Mouse (Mus musculus): ENCODE results near the gene Zc3hav1. TPM values are rescaled to one million over a fixed set of nuclear protein-coding genes. Genes with fewer than 3 reads are reported as not detected.
A peak's percentile ranks its signal among the peaks of the same experiment; 100 is the strongest.

Gene Zc3hav1
- total RNA-seq, 2 experiments from 2014 or later = 3.1 to 3.9 TPM

GRCm38 (mm10) chr6:38304981-38305380 lies 49.4 kb downstream of the Zc3hav1 start:
- TF ChIP-seq CTCF (conservative IDR thresholded peaks at IDR 0.05) = peak; percentile 64
- Histone ChIP-seq H3K4me3 (no peak overlapping the region), H3K27ac (no peak overlapping the region)
- no peak for DNase-seq (ENCODE audit: low spot score in 2 of 2)

- H3K27ac ChIP-seq = peak within 1 kb of the TSS; percentile 88
- 0 out of 2 replicates have a peak, but pooled peaks have one; percentile 11 for TF ChIP-seq CTCF (conservative IDR thresholded peaks at IDR 0.05)
Measured at GRCm38 (mm10) chr6:38298761-38299401, 55.5 kb downstream of the Zc3hav1 start, which contains the start of gene Zc3hav1l. Gene Zc3hav1l, minus strand, starts transcription at chr6:38299259.

GRCm38 (mm10) chr6:38298246-38298635 lies 56.2 kb downstream of the Zc3hav1 start:
- DNase-seq (ENCODE audit: low spot score in 2 of 2) = no peak
- TF ChIP-seq CTCF (conservative IDR thresholded peaks at IDR 0.05) = no peak
- Histone ChIP-seq H3K4me3 (peak overlapping the region; percentile 67), H3K27ac (no peak overlapping the region; the same call in 1 of the 2 replicates)

More at GRCm38 (mm10) chr6:38298761-38299401, 55.5 kb downstream of the Zc3hav1 start, which contains the start of gene Zc3hav1l:
- DNase-seq (ENCODE audit: low spot score in 2 of 2) = peak; percentile 50 to 60
- peak within 1 kb of the TSS; percentile 67 for H3K4me3 ChIP-seq

- Histone ChIP-seq H3K4me3 (peak overlapping the region; percentile 67; the same call in 1 of the 2 replicates), H3K27ac (no peak overlapping the region)
- no peak for TF ChIP-seq CTCF (conservative IDR thresholded peaks at IDR 0.05)
- DNase-seq (ENCODE audit: low spot score in 2 of 2) = no peak
Measured at GRCm38 (mm10) chr6:38297580-38298245, 56.7 kb downstream of the Zc3hav1 start.

- no peak overlapping the region for H3K27ac ChIP-seq
- peak; percentile 60 for TF ChIP-seq CTCF (conservative IDR thresholded peaks at IDR 0.05)
- DNase-seq (ENCODE audit: low spot score in 2 of 2) = no peak
Measured at GRCm38 (mm10) chr6:38293708-38294107, 60.7 kb downstream of the Zc3hav1 start.

GRCm38 (mm10) chr6:38292871-38293646 lies 61.3 kb downstream of the Zc3hav1 start:
- Histone ChIP-seq H3K4me3 (no peak overlapping the region), H3K27ac (no peak overlapping the region)
- DNase-seq (ENCODE audit: low spot score in 2 of 2) = no peak
- TF ChIP-seq CTCF (conservative IDR thresholded peaks at IDR 0.05) = no peak

More at GRCm38 (mm10) chr6:38293708-38294107, 60.7 kb downstream of the Zc3hav1 start:
- H3K4me3 ChIP-seq = no peak overlapping the region

- no peak for TF ChIP-seq CTCF (conservative IDR thresholded peaks at IDR 0.05)
- no peak overlapping the region for H3K27ac ChIP-seq
Measured at GRCm38 (mm10) chr6:38284422-38284821, 70.0 kb downstream of the Zc3hav1 start.

GRCm38 (mm10) chr6:38264466-38264865 lies 89.9 kb downstream of the Zc3hav1 start:
- peak in 1 of 2 experiments; percentile 2 for DNase-seq (ENCODE audit: low spot score in 2 of 2)
- no peak for TF ChIP-seq CTCF (conservative IDR thresholded peaks at IDR 0.05)
- H3K4me3 ChIP-seq = no peak overlapping the region
- no peak overlapping the region for H3K27ac ChIP-seq

More at GRCm38 (mm10) chr6:38284422-38284821, 70.0 kb downstream of the Zc3hav1 start:
- no peak overlapping the region for H3K4me3 ChIP-seq
- DNase-seq (ENCODE audit: low spot score in 2 of 2) = no peak

GRCm38 (mm10) chr6:38263393-38264159 lies 90.8 kb downstream of the Zc3hav1 start:
- DNase-seq (ENCODE audit: low spot score in 2 of 2) = peak; percentile 58 to 61
- TF ChIP-seq CTCF (conservative IDR thresholded peaks at IDR 0.05) = no peak
- Histone ChIP-seq H3K27ac (peak overlapping the region; percentile 5; the same call in 1 of the 2 replicates), H3K4me3 (no peak overlapping the region)

GRCm38 (mm10) chr6:38261877-38262276 lies 92.5 kb downstream of the Zc3hav1 start:
- no peak overlapping the region for H3K4me3 ChIP-seq
- H3K27ac ChIP-seq = no peak overlapping the region
- peak; percentile 16; the same call in 1 of the 2 replicates for TF ChIP-seq CTCF (conservative IDR thresholded peaks at IDR 0.05)
- no peak for DNase-seq (ENCODE audit: low spot score in 2 of 2)

GRCm38 (mm10) chr6:38257506-38257905 lies 96.9 kb downstream of the Zc3hav1 start:
- TF ChIP-seq CTCF (conservative IDR thresholded peaks at IDR 0.05) = no peak
- no peak overlapping the region for H3K4me3 ChIP-seq
- DNase-seq (ENCODE audit: low spot score in 2 of 2) = no peak
- H3K27ac ChIP-seq = no peak overlapping the region

GRCm38 (mm10) chr6:38256793-38257192 lies 97.6 kb downstream of the Zc3hav1 start:
- DNase-seq (ENCODE audit: low spot score in 2 of 2) = no peak
- no peak overlapping the region for H3K4me3 ChIP-seq
- TF ChIP-seq CTCF (conservative IDR thresholded peaks at IDR 0.05) = no peak
- no peak overlapping the region for H3K27ac ChIP-seq

All from layer of hippocampus, adult 2 months (tissue).